Mouse (Mus musculus) midbrain, postnatal 0 days (tissue): ENCODE measurements around the gene Haspin. TPM values are rescaled to one million over a fixed set of nuclear protein-coding genes. Genes with fewer than 3 reads are reported as not detected.

Source experiments
- ATAC-seq: fragments of 200-750 bp; cut with Nextera tagmentation; 2 replicates; pipeline ENCODE4 v1.8.0; 2017; ENCODE audit warnings: moderate number of reproducible peaks, mild to moderate bottlenecking, moderate TSS enrichment, moderate library complexity; ENCODE audit not compliant: low FRiP score
- DNase-seq: peaks from one replicate; pipeline ENCODE4 v3.0.0-alpha.2; 2015; ENCODE audit warnings: low spot score
- H3K27ac ChIP-seq: fragments of 300-500 bp; sonication (generic); 2 replicates; pipeline ENCODE4 v1.5.1; 2014; ENCODE audit warnings: low read depth, mild to moderate bottlenecking, low read length, mixed read lengths
- H3K27me3 ChIP-seq: fragments of 300-500 bp; sonication (generic); 2 replicates; pipeline ENCODE4 v1.6.1; 2014; ENCODE audit warnings: low read length, control low read depth, mixed read lengths; ENCODE audit not compliant: insufficient read depth
- H3K36me3 ChIP-seq: fragments of 300-500 bp; sonication (generic); 2 replicates; pipeline ENCODE4 v1.6.1; 2014; ENCODE audit warnings: low read length, control low read depth, mixed read lengths; ENCODE audit not compliant: insufficient read depth
- H3K4me1 ChIP-seq: fragments of 300-500 bp; sonication (generic); 2 replicates; pipeline ENCODE4 v1.6.1; 2014; ENCODE audit warnings: mild to moderate bottlenecking, control low read depth, antibody characterized with exemption, low read length, mixed read lengths; ENCODE audit not compliant: insufficient read depth
- H3K4me2 ChIP-seq: fragments of 300-500 bp; sonication (generic); 2 replicates; pipeline ENCODE4 v1.6.1; 2014; ENCODE audit warnings: low read depth, mild to moderate bottlenecking, low read length, mixed read lengths; ENCODE audit not compliant: poor library complexity, severe bottlenecking
- H3K4me3 ChIP-seq: fragments of 300-500 bp; sonication (generic); 2 replicates; pipeline ENCODE4 v1.5.1; 2014; ENCODE audit warnings: low read depth, mild to moderate bottlenecking, low read length, moderate library complexity
- H3K9ac ChIP-seq: fragments of 300-500 bp; sonication (generic); replicated peaks from 2 replicates; pipeline ENCODE4 v1.6.1; 2014; ENCODE audit warnings: mild to moderate bottlenecking, low read length, moderate library complexity, mixed read lengths; ENCODE audit not compliant: poor library complexity, severe bottlenecking
- H3K9me3 ChIP-seq: fragments of 300-500 bp; sonication (generic); 2 replicates; pipeline ENCODE4 v1.6.1; 2016; ENCODE audit warnings: low read length, control low read depth
- CTCF ChIP-seq: IDR thresholded peaks from 2 replicates; pipeline ENCODE4 v1.5.1; 2016; ENCODE audit warnings: antibody characterized with exemption, mild to moderate bottlenecking
- WGBS: fragments of 180-500 bp; shearing (Covaris S2); extraction: QIAGEN DNeasy Blood & Tissue Kit; methylation state at CpG from one replicate; pipeline ENCODE4 v1.1.7; 2014; 5-methylcytosine and 5-hydroxymethylcytosine counted together
- polyA plus RNA-seq: library from polyadenylated mRNA; unstranded; fragments of >200 nt; fragmentation: Nextera tagmentation; extraction: Ambion mirVana; gene quantifications from 2 replicates; pipeline ENCODE4 v1.2.1, GENCODE M21; 2015
- total RNA-seq: library from RNA; depleted of rRNA; stranded (reverse); fragments of >200 nt; gene quantifications from 2 replicates; pipeline ENCODE4 v1.2.3, GENCODE M21; 2014

Haspin gene
- total and polyA plus RNA-seq, 2 experiments from 2014 or later = 0.60 to 1.3 TPM

DNA sequence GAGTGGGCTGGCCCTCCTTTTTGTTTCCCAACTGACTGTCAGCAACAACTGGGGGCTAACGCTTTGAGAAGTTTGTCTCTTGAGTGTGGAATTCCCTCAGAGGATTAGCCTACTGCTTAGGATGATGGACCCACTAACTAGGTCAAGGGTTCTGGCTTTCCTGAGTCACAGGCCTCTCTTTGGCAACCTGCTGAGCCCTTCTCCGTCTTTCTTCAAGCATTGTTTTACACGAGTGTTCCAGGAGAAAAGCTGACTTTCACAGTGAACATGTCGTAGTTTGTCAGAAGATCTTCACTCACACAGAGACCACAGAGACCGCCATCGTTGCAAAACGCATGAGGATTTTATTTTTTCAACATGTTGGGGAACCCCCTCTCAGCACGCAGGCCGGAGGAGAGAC lies 10.1 kb upstream of the Haspin start:
- Histone ChIP-seq H3K36me3 (no peaks in the 10 kb centered on the region), H3K4me1 (no peaks in the 10 kb centered on the region), H3K9ac (no peak overlapping the region), H3K27ac (no peak overlapping the region), H3K4me2 (no peak overlapping the region), H3K4me3 (no peak overlapping the region), H3K27me3 (no peaks in the 10 kb centered on the region), H3K9me3 (no peaks in the 10 kb centered on the region)
- DNase-seq = no peak
- TF ChIP-seq CTCF = no peak
- ATAC-seq = no peak
- WGBS = 70% methylated on average over 9 of the region's 9 CpGs

DNA sequence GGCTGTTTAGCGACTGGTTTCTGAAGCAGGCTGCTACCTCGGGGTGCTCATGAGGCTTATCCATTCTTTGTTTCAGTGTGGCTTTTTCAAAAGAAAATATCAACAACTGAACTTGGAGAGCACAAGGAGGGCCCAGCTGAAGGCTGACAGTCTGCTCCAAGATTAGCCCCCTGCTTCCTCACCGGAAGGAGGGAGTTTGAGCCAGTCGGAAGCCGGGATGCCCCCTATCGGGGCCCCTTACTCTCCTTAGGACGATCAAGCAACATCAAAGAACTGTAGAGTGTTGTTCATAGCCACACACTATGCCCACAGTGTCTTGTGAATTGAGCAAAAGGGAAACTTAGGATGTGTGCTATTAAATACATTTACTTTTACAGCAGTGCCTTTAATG lies 8.9 kb upstream of the Haspin start:
- ATAC-seq (no peak), DNase-seq (no peak)
- Histone ChIP-seq H3K27me3 (no peaks in the 10 kb centered on the region), H3K4me2 (no peak overlapping the region), H3K4me1 (no peaks in the 10 kb centered on the region), H3K27ac (no peak overlapping the region), H3K36me3 (no peaks in the 10 kb centered on the region), H3K4me3 (no peak overlapping the region), H3K9me3 (no peaks in the 10 kb centered on the region), H3K9ac (no peak overlapping the region)
- no peak for TF ChIP-seq CTCF
- 40% methylated on average over 7 of the region's 7 CpGs for WGBS

DNA sequence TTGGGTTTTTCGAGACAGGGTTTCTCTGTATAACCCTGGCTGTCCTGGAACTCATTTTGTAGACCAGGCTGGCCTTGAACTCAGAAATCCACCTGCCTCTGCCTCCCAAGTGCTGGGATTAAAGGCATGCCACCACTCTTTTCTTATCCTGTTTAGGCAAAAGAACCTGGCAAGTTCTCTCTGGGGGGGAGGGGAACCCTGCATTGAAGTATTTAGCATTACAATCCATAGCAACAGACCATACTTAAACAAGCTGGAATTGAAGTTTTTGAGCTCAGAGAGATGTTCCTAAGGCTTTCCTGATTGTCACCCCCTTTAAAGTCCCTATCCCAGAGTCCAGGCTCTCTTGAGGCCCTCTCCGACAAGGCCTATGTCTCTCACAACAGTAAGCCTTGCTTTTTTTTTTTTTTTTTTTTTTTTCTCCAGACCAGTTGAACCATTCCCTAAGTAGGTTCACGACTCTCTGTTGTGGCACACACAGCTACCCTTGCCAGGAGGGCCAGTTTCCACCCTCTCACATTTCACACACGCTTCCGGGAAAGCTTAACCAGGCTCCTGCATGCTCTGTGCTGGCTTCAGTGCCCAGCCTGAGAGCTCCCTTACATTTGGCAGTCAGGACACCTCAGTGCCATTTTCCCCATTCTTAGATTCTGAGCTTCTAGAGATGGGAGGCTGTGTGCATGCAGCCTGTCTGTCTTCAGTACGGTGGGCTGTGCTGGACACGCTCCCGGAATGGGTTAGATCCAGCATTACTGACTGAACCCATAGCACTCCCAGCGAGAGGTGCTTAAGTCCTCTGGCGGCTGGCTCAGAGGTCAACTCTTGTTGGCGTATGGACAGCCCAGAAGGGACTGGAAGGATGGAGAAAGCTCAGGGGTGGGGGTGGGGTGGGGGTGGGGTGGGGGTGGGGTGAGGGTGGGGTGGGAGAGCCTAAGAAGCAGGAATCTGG lies 8.2 kb upstream of the Haspin start:
- Histone ChIP-seq H3K36me3 (no peaks in the 10 kb centered on the region), H3K27me3 (no peaks in the 10 kb centered on the region), H3K4me3 (no peak overlapping the region), H3K4me2 (no peak overlapping the region), H3K9ac (no peak overlapping the region), H3K9me3 (no peaks in the 10 kb centered on the region), H3K4me1 (no peaks in the 10 kb centered on the region), H3K27ac (no peak overlapping the region)
- no peak for ATAC-seq
- no peak for DNase-seq
- no peak for TF ChIP-seq CTCF
- 54% methylated on average over 11 of the region's 11 CpGs for WGBS

DNA sequence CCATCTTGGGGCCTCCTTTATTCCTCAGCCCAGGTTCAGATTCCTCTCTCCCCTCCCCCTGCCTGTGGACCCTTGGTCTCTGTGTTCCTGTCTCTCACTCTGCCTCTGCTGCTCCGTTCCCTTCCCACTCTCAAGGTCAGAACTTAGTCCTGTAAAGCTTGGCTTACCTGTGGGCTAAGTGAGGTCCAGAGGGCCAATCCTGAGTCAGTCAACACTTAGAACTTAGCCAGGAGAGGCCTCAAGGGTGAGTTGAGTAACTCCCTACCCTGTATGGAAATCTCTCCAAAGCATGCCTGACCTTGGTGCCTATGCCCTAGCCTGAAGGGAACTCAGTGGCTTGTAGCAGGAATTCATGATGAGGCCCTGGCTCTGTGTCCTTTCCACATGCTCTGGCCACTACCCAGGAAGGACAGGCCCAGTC lies 6.2 kb upstream of the Haspin start:
- Histone ChIP-seq H3K27ac (no peak overlapping the region), H3K36me3 (no peaks in the 10 kb centered on the region), H3K9ac (no peak overlapping the region), H3K4me2 (no peak overlapping the region), H3K9me3 (no peaks in the 10 kb centered on the region), H3K27me3 (no peaks in the 10 kb centered on the region), H3K4me1 (no peaks in the 10 kb centered on the region), H3K4me3 (no peak overlapping the region)
- DNase-seq (no peak), ATAC-seq (no peak)
- WGBS = 56% methylated on average over 1 of the region's 1 CpGs
- TF ChIP-seq CTCF = no peak

DNA sequence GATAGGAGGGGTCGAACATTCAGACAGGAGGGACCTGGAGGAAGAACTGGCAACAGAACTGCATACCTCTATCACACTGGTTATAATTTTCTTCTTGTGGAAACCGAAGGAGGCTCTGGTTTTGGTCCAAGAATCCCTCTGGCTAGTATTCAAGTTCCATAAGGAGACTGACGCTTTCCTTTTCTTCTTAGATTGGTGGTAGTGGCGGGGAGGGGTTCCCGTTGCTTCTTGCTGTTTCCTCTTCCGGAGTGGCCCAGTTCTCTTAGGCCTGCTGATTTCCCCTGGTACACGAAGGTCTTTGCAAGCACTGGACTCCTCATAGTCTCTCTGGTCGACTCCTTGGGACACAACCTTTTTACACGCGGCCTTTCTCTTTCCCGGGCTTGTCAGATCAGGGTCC lies 978 bp downstream of the Haspin start:
- TF ChIP-seq CTCF = no peak
- H3K9ac ChIP-seq = no peak overlapping the region
- H3K4me2 ChIP-seq = peak overlapping the region; percentile 85
- H3K4me1 ChIP-seq = 0 out of 2 replicates have a peak, but pooled peaks cover 4% of the 10 kb centered on the region
- WGBS = 40% methylated on average over 11 of the region's 11 CpGs
- DNase-seq = no peak
- no peaks in the 10 kb centered on the region for H3K36me3 ChIP-seq
- H3K4me3 ChIP-seq = peak overlapping the region; percentile 68
- no peaks in the 10 kb centered on the region for H3K27me3 ChIP-seq
- H3K9me3 ChIP-seq = no peaks in the 10 kb centered on the region
- no peak for ATAC-seq
- H3K27ac ChIP-seq = no peak overlapping the region

DNA sequence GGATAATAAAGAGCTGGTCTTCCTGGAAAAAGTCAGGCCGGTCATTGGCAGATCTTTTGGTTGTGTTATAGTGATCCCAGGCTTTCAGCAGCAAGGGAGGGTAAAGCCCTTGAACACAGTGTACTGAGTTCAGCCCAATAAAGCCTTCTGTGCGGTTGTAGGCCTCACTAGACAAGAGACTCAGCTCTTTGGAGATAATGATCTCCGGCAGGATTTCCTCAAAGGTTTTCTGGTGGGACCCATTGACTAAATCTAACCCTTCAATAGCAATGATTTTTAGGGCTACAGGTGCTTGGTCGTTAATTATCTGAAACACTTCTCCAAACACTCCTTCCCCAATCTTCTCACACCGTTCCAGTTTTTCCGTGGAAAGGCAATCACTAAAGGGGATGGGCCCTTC lies 1.5 kb downstream of the Haspin start:
- H3K9me3 ChIP-seq = no peaks in the 10 kb centered on the region
- ATAC-seq = no peak
- WGBS = 94% methylated on average over 6 of the region's 6 CpGs
- H3K27me3 ChIP-seq = no peaks in the 10 kb centered on the region
- H3K4me2 ChIP-seq = peak overlapping the region; percentile 85; the same call in 1 of the 2 replicates
- H3K4me1 ChIP-seq = 0 out of 2 replicates have a peak, but pooled peaks cover 4% of the 10 kb centered on the region
- H3K4me3 ChIP-seq = no peak overlapping the region
- no peak overlapping the region for H3K9ac ChIP-seq
- no peak for DNase-seq
- no peak overlapping the region for H3K27ac ChIP-seq
- no peaks in the 10 kb centered on the region for H3K36me3 ChIP-seq
- no peak for TF ChIP-seq CTCF
